Mouse (Mus musculus): Measurements from ENCODE around the gene Gabrq.

- no peak for TF ChIP-seq CTCF (conservative IDR thresholded peaks at IDR 0.05; ENCODE audit: low read length)
- TF ChIP-seq POU5F1 (IDR thresholded peaks at IDR 0.05; ENCODE audit: borderline replicate concordance, low read length) = no peak
Measured at GRCm38 (mm10) chrX:72788773-72789557, 36.0 kb upstream of the Gabrq start.
